Mouse (Mus musculus) midbrain, embryonic 16.5 days (tissue): ENCODE data around the gene Notch4. TPM values are rescaled to one million over a fixed set of nuclear protein-coding genes. Genes with fewer than 3 reads are reported as not detected.
A peak's percentile ranks its signal among the peaks of the same experiment; 100 is the strongest.
"Not testable (repeated sequence)": the region's sequence is repeated elsewhere in the genome, so short reads cannot be mapped to it uniquely, and the experiment has no call there.

Experiments
- ATAC-seq: fragments of 200-750 bp; cut with Nextera tagmentation; 2 replicates; pipeline ENCODE4 v1.8.0; 2017; ENCODE audit warnings: moderate TSS enrichment
- H3K27ac ChIP-seq: fragments of 300-500 bp; sonication (generic); 2 replicates; pipeline ENCODE4 v1.5.1; 2014; ENCODE audit warnings: mild to moderate bottlenecking, low read length, mixed read lengths
- H3K27me3 ChIP-seq: fragments of 300-500 bp; sonication (generic); 2 replicates; pipeline ENCODE4 v1.6.1; 2014; ENCODE audit warnings: low read depth, low read length, mixed read lengths; ENCODE audit not compliant: control insufficient read depth, insufficient read depth
- H3K36me3 ChIP-seq: fragments of 300-500 bp; sonication (generic); 2 replicates; pipeline ENCODE4 v1.6.1; 2014; ENCODE audit warnings: mild to moderate bottlenecking, low read length, moderate library complexity, mixed read lengths; ENCODE audit not compliant: control insufficient read depth, insufficient read depth
- H3K4me1 ChIP-seq: fragments of 300-500 bp; sonication (generic); 2 replicates; pipeline ENCODE4 v1.6.1; 2014; ENCODE audit warnings: mild to moderate bottlenecking, low read length, mixed read lengths; ENCODE audit not compliant: control insufficient read depth, insufficient read depth
- H3K4me2 ChIP-seq: fragments of 300-500 bp; sonication (generic); 2 replicates; pipeline ENCODE4 v1.6.1; 2014; ENCODE audit warnings: mild to moderate bottlenecking, low read length, mixed read lengths
- H3K4me3 ChIP-seq: fragments of 300-500 bp; sonication (generic); 2 replicates; pipeline ENCODE4 v1.5.1; 2014; ENCODE audit warnings: low read depth, mild to moderate bottlenecking, low read length, moderate library complexity, mixed read lengths
- H3K9ac ChIP-seq: fragments of 300-500 bp; sonication (generic); 2 replicates; pipeline ENCODE4 v1.6.1; 2014; ENCODE audit warnings: low read depth, low read length, mixed read lengths
- H3K9me3 ChIP-seq: fragments of 300-500 bp; sonication (generic); replicated peaks from 2 replicates; pipeline ENCODE4 v1.6.1; 2014; ENCODE audit warnings: mild to moderate bottlenecking, low read length, mixed read lengths; ENCODE audit not compliant: control insufficient read depth, poor library complexity, severe bottlenecking
- WGBS: fragments of 180-500 bp; shearing (Covaris S2); extraction: QIAGEN DNeasy Blood & Tissue Kit; methylation state at CpG from one replicate; pipeline ENCODE4 v1.1.7; 2014; 5-methylcytosine and 5-hydroxymethylcytosine counted together
- polyA plus RNA-seq: library from polyadenylated mRNA; unstranded; fragments of >200 nt; fragmentation: Nextera tagmentation; extraction: Ambion mirVana; gene quantifications from 2 replicates; pipeline ENCODE4 v1.2.1, GENCODE M21; 2015

Notch4 gene
- polyA plus RNA-seq, result 5.9 and 6.7 TPM in 2 replicates

DNA sequence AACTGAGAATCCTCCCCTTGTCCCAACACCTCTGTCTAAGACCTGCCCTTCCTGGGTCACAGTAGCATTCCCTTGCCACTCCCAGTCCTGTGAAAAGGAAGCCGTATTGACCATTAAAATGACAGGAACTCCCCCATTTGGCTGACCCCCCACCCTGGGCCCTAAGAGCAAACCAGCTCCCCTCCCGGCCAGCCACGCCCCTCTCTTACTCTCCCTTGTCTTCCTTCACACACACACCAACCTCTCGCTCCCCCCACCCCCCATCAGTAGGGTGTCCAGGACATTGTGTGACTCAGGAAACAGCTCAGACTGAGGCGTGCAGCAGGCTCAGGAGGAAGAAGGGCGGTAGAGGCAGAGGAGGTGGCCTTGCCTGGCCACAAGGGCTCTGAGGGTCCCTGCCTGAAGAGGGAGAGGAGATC lies at the start of gene Notch4:
TSS of gene Notch4 (plus strand) at position 266 of the 419 bp plus-strand sequence.
- no peak; the same call in 1 of the 2 replicates for ATAC-seq
- no peaks in the 10 kb centered on the region for H3K36me3 ChIP-seq
- no peaks in the 10 kb centered on the region for H3K4me1 ChIP-seq
- H3K27ac ChIP-seq, result peak within 1 kb of the TSS; percentile 29; the same call in 1 of the 2 replicates
- no peaks in the 10 kb centered on the region for H3K9me3 ChIP-seq
- no peaks in the 10 kb centered on the region for H3K27me3 ChIP-seq
- H3K9ac ChIP-seq, result no peak within 1 kb of the TSS; the same call in 1 of the 2 replicates
- no peak within 1 kb of the TSS for H3K4me3 ChIP-seq
- 19% methylated on average over 6 of the region's 6 CpGs for WGBS
- 0 out of 2 replicates have a peak within 1 kb of the TSS, but pooled peaks have one; percentile 3 for H3K4me2 ChIP-seq

- Histone ChIP-seq H3K27ac (no peak overlapping the region), H3K27me3 (no peaks in the 10 kb centered on the region), H3K36me3 (no peaks in the 10 kb centered on the region), H3K9ac (no peak overlapping the region), H3K4me1 (no peaks in the 10 kb centered on the region), H3K4me2 (no peak overlapping the region), H3K9me3 (no peaks in the 10 kb centered on the region), H3K4me3 (no peak overlapping the region)
- no peak for ATAC-seq
- WGBS, result 75% methylated on average over 2 of the region's 2 CpGs
Observed at GRCm38 (mm10) chr17:34516514-34516913, 47.6 kb upstream of the Notch4 start.

- ATAC-seq, result no peak
- no peak within 1 kb of the TSS for H3K4me2 ChIP-seq
- no peaks in the 10 kb centered on the region for H3K36me3 ChIP-seq
- H3K9me3 ChIP-seq, result no peaks in the 10 kb centered on the region
- H3K4me3 ChIP-seq, result no peak within 1 kb of the TSS
- WGBS, result 90% methylated on average over 4 of the region's 4 CpGs
- no peaks in the 10 kb centered on the region for H3K4me1 ChIP-seq
- no peak within 1 kb of the TSS for H3K27ac ChIP-seq
- no peak within 1 kb of the TSS for H3K9ac ChIP-seq
- H3K27me3 ChIP-seq, result no peaks in the 10 kb centered on the region
Observed at GRCm38 (mm10) chr17:34517252-34517651, 46.8 kb upstream of the Notch4 start, which contains the start of gene Btnl6. Gene Btnl6 (minus strand): TSS chr17:34517352.

DNA sequence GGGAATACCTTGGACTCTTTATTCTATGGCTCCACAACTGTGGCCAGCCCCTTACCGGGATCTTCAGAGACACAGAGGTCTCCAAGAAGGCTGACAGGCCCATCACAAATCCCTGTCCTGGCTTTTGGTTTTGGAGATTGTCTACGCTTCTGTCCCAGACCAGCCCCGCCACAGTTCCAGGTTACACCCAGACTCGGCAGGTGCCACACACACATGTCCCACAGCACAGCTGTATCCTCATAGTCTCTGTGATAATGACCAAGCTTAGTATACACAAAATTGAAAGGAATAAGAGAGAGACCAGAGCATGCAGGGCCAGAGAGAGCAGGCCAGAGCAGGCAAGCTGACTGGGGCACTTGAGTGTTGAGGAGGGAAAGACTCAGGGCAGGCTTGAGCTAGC lies 46.3 kb upstream of the Notch4 start:
- H3K27me3 ChIP-seq, result no peaks in the 10 kb centered on the region
- 95% methylated on average over 4 of the region's 4 CpGs for WGBS
- no peak for ATAC-seq
- H3K27ac ChIP-seq, result no peak overlapping the region
- no peaks in the 10 kb centered on the region for H3K36me3 ChIP-seq
- H3K9me3 ChIP-seq, result no peaks in the 10 kb centered on the region
- no peak overlapping the region for H3K4me3 ChIP-seq
- no peaks in the 10 kb centered on the region for H3K4me1 ChIP-seq
- no peak overlapping the region for H3K9ac ChIP-seq
- H3K4me2 ChIP-seq, result no peak overlapping the region

GRCm38 (mm10) chr17:34518571-34518970 lies 45.5 kb upstream of the Notch4 start:
- not testable (repeated sequence) for H3K4me1 ChIP-seq, H3K9me3 ChIP-seq, H3K4me2 ChIP-seq, ATAC-seq, H3K36me3 ChIP-seq, H3K4me3 ChIP-seq, H3K27me3 ChIP-seq, H3K27ac ChIP-seq, H3K9ac ChIP-seq
- WGBS, result 81% methylated on average over 3 of the region's 3 CpGs

DNA sequence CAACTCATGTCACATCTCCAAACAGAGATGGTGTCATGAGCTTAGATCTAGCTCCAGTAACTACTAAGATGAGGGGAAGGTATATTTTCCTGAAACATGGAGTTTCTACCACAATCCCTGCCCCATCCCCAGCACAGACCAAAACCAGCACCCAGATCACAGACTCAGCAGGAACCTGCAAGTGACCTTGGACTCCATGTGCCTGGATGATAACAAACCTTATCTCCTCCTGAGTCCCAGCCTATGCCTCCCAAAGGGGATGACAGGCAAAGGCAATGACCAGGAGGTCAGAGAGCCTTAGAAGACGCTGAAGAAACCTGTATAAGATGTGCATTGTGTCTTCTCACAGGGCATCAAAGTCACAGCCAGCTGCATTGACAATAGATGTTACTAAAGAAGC lies 45.1 kb upstream of the Notch4 start:
- ATAC-seq, result no peak
- no peak overlapping the region for H3K9ac ChIP-seq
- H3K4me3 ChIP-seq, result no peak overlapping the region
- H3K27ac ChIP-seq, result no peak overlapping the region
- no peaks in the 10 kb centered on the region for H3K36me3 ChIP-seq
- no peaks in the 10 kb centered on the region for H3K27me3 ChIP-seq
- no peaks in the 10 kb centered on the region for H3K9me3 ChIP-seq
- H3K4me1 ChIP-seq, result no peaks in the 10 kb centered on the region
- WGBS, result 76% methylated on average over 1 of the region's 1 CpGs
- H3K4me2 ChIP-seq, result no peak overlapping the region

DNA sequence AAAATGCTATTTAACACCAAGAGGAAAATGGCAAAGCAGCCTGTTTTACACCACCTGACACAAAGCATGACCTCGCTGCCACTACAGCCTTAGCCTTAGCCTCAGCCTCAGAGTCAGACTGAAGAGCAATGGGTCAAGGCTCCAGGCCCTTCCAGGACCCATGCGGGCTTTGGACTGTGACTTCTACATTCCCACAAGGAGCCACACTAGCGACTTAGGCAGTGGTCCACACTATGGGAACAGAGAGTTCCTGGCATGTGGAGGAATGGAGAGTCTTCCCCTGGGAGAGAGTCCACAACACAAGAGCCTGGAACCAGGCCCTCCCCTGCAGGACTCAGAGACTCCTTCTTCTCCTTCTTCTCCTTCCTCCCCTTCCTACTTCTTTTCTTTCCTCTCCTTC lies 31.4 kb upstream of the Notch4 start:
- 86% methylated on average over 3 of the region's 3 CpGs for WGBS
- H3K9me3 ChIP-seq, result no peaks in the 10 kb centered on the region
- no peaks in the 10 kb centered on the region for H3K36me3 ChIP-seq
- H3K27ac ChIP-seq, result no peak overlapping the region
- H3K9ac ChIP-seq, result no peak overlapping the region
- no peak overlapping the region for H3K4me2 ChIP-seq
- no peak overlapping the region for H3K4me3 ChIP-seq
- no peak for ATAC-seq
- no peaks in the 10 kb centered on the region for H3K4me1 ChIP-seq
- H3K27me3 ChIP-seq, result no peaks in the 10 kb centered on the region

DNA sequence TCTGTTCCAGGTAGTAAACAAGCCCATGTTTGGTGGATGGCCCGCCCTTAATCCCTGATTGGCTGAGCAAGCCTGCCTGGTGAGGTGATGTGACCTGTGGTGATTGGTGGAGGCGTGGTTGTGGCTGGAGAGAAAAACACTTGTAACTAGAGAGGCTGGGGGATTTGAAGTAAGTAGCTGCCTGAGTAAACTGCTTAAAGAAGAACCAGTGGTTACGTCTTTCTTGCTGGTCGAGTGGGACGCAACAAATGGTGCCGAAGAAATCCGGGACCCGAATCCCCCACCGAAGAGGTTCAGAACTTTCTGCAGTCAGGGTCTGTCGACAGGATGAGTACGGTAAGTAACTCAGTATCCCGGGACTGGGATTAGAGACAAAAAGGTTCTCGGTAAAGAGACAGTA lies 20.5 kb upstream of the Notch4 start:
- not testable (repeated sequence) for H3K9ac ChIP-seq, H3K4me3 ChIP-seq, H3K9me3 ChIP-seq, H3K36me3 ChIP-seq, ATAC-seq, H3K27ac ChIP-seq, H3K27me3 ChIP-seq, H3K4me1 ChIP-seq, H3K4me2 ChIP-seq
- WGBS, result 96% methylated on average over 12 of the region's 13 CpGs

- WGBS, result 100% methylated on average over 1 of the region's 1 CpGs
- H3K4me1 ChIP-seq, result no peaks in the 10 kb centered on the region
Observed at GRCm38 (mm10) chr17:34546797-34547196, 17.3 kb upstream of the Notch4 start.

More at GRCm38 (mm10) chr17:34546797-34547196, 17.3 kb upstream of the Notch4 start:
- H3K27me3 ChIP-seq, result no peaks in the 10 kb centered on the region
- no peaks in the 10 kb centered on the region for H3K36me3 ChIP-seq
- H3K4me2 ChIP-seq, result no peak overlapping the region
- no peaks in the 10 kb centered on the region for H3K9me3 ChIP-seq
- ATAC-seq, result no peak
- no peak overlapping the region for H3K9ac ChIP-seq
- no peak overlapping the region for H3K4me3 ChIP-seq
- H3K27ac ChIP-seq, result no peak overlapping the region
